ENCODE assay signal across 8 mouse cellular contexts in the genomic region with DNA sequence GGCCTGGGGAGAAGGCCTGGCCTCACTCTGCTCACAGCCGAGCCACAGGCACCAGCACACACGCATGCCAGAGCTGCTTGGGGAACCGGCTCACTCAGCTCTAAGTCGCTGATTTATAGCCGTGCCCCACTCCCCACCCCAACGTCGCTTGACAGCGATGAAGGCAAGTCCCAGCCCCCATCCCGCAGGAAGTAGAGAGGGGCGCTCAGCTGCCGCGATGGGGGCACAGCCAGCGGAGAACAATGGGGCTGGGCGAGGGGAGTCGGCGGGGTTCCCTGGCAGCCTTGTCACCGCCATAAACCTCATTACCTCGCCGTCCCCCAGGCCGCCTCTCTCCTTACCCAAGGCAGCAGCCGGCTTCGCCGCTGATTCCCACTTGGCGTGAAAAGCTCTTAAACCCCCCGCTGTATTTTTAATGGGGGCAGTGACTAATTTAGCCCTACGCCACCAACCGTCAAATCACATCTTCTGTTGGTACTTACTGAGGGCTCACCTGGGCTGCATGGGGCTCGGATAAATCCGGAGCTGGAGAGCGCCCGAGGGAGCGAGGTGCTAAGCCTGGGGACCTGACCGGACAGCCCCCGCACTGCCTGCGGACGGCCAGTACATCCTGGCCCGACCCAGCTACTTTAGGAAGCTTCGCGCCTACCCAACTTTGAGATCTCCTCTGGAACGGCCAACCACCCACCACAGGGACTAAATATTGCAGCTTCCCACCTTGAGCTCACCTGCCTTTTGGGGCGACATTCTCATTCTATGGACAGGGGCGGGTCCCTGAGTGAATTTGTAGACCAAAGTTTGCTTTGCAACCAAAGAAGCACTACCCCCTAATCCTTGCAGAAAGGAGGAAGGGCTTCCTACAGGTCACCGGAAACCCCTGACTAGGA.
DNase-seq lines count a peak whose midpoint lies in the region; ATAC-seq and TF ChIP-seq lines count a peak whose summit lies in the region.

No protein-coding gene starts in this region.

- H3K9ac ChIP-seq in heart, embryonic 13.5 days, result peak overlapping the region; percentile 33; the same call in 1 of the 2 replicates
- peak overlapping the region; percentile 41; the same call in 1 of the 2 replicates for H3K9ac ChIP-seq in midbrain, embryonic 11.5 days (ENCODE audit: low read length)

- WGBS in heart, embryonic 13.5 days, result 3% methylated on average over 43 of the region's 43 CpGs
- 2% methylated on average over 43 of the region's 43 CpGs for WGBS in midbrain, embryonic 11.5 days

- peaks cover 69% of the 10 kb centered on the region for H3K27me3 ChIP-seq in heart, embryonic 13.5 days (replicated peaks)
- no peaks in the 10 kb centered on the region; the same call in 1 of the 2 replicates for H3K27me3 ChIP-seq in G1E (ENCODE audit: insufficient read depth, low read length)
- H3K27me3 ChIP-seq in midbrain, embryonic 11.5 days (ENCODE audit: control insufficient read depth, insufficient read depth, low read length), result peaks cover 18% of the 10 kb centered on the region

- H3K36me3 ChIP-seq in heart, embryonic 13.5 days, result no peaks in the 10 kb centered on the region
- H3K36me3 ChIP-seq in G1E (replicated peaks), result no peaks in the 10 kb centered on the region
- H3K36me3 ChIP-seq in midbrain, embryonic 11.5 days (ENCODE audit: control insufficient read depth, insufficient read depth, low read length), result no peaks in the 10 kb centered on the region

- no peak overlapping the region for H3K27ac ChIP-seq in heart, embryonic 13.5 days (replicated peaks)
- no peak overlapping the region for H3K27ac ChIP-seq in midbrain, embryonic 11.5 days (ENCODE audit: low read depth, low read length)

- no peak for ATAC-seq in heart, embryonic 13.5 days (ENCODE audit: extremely low read depth, insufficient number of reproducible peaks, low FRiP score, low TSS enrichment)
- ATAC-seq in G1E (ENCODE audit: extremely low read depth, insufficient number of reproducible peaks, low FRiP score, poor library complexity, severe bottlenecking), result no peak
- peak; percentile 20 for ATAC-seq in midbrain, embryonic 11.5 days (ENCODE audit: low FRiP score)

- no peak for TF ChIP-seq CTCF in G1E (IDR thresholded peaks at IDR 0.05; ENCODE audit: low read depth, low read length)

- no peaks in the 10 kb centered on the region for H3K9me3 ChIP-seq in heart, embryonic 13.5 days
- H3K9me3 ChIP-seq in G1E (replicated peaks), result peaks cover 85% of the 10 kb centered on the region
- H3K9me3 ChIP-seq in midbrain, embryonic 11.5 days (ENCODE audit: control insufficient read depth, low read length), result no peaks in the 10 kb centered on the region

- no peak for DNase-seq in heart, postnatal 36 days
- DNase-seq in G1E (ENCODE audit: low spot score) (no peak), MN1 (ENCODE audit: low spot score) (no peak)
- peak; percentile 71 for DNase-seq in forelimb bud, embryonic 11.5 days (ENCODE audit: low read depth, low spot score)
- DNase-seq in midbrain, embryonic 11.5 days (ENCODE audit: low spot score, missing footprints), result peak; percentile 93
- no peak for DNase-seq in gastrocnemius, adult 18-20 months (ENCODE audit: low spot score)
- no peak for DNase-seq in left cerebral cortex, adult 18-20 months (ENCODE audit: low spot score in 2 of 2)

- H3K4me1 ChIP-seq in heart, embryonic 13.5 days, result peaks cover 45% of the 10 kb centered on the region
- H3K4me1 ChIP-seq in G1E (ENCODE audit: insufficient read depth, low read depth, low read length), result no peaks in the 10 kb centered on the region
- H3K4me1 ChIP-seq in midbrain, embryonic 11.5 days (ENCODE audit: control insufficient read depth, insufficient read depth, low read length), result peaks cover 44% of the 10 kb centered on the region

- H3K4me2 ChIP-seq in heart, embryonic 13.5 days, result peak overlapping the region; percentile 67
- peak overlapping the region; percentile 37 for H3K4me2 ChIP-seq in midbrain, embryonic 11.5 days

- peak overlapping the region; percentile 41 for H3K4me3 ChIP-seq in heart, embryonic 13.5 days
- H3K4me3 ChIP-seq in G1E (ENCODE audit: low read depth, low read length), result peak overlapping the region; percentile 13; the same call in 1 of the 2 replicates
- H3K4me3 ChIP-seq in midbrain, embryonic 11.5 days (ENCODE audit: low read depth, low read length), result no peak overlapping the region; the same call in 1 of the 2 replicates

- intact Hi-C loops in heart, postnatal 36 days (cut with DNase I), result loop anchor here (5.0 kb wide), 2 partner anchors 87 to 362 kb away; no protein-coding TSS in a partner anchor

Comparison
In these comparisons a context has a peak if more than half of its experiments do, and no peak if none do; other contexts are left out.
1. DNase-seq: peak in forelimb bud, embryonic 11.5 days (single experiment) and midbrain, embryonic 11.5 days (single experiment); none in heart, postnatal 36 days (0 of 2), G1E (single experiment), gastrocnemius, adult 18-20 months (single experiment), left cerebral cortex, adult 18-20 months (0 of 2) and MN1 (single experiment).